Mouse (Mus musculus): ENCODE data around the gene Sh3gl2.

DNA sequence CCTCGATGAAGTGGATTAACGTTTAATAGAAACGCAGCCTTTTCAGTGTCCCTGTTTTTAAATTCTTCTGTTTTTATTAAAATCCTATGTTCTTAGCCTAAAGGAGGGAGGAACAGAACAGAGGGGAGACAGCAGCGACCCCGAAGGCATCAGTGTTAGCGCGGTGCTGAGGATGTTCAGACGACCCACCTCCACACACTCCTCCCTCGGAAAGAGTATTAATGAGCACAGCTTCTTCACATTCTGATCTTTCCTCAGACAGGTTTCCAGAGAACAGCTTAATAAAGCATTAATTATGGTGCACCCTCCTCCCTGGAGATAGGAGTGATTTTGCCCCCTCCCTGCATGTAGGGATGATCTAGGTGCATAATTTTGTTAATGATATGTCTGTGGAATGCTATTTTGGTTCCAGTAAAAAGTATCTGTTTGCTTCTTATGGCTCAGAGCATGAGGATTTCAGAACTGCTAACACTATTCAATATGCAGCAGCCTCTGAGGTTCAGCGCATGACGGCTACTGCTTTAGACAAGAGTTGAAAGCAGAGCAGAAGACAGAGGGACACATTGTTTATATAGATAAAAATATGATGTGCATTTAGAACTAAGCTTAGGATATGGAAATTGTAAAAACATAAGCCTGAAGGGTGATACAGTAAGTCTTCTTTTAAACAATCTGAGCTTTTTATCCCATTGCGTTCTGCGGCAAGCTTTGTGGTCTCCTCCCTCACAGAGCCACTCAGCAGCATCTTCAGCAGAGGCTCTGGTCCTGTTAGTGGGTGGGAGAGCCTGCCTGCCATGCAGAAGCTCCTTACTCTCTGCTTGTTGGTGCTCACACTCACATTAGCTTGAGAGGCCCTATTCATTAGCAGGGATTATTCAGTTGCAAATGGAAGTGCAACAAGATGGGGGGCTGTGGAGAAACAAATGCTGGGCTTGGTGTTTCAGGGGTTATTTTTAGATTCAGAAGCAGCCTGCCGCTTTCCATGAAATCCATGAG lies 27.8 kb downstream of the Sh3gl2 start:
- TF ChIP-seq CTCF (IDR thresholded peaks at IDR 0.05; ENCODE audit: low read depth) (no peak), EP300 (optimal IDR thresholded peaks at IDR 0.05) (no peak)
